Mouse (Mus musculus): ENCODE measurements around the gene Med12l.

Gene Med12l

GRCm38 (mm10) chr3:59191674-59192073 lies 186.0 kb downstream of the Med12l start:
- DNase-seq (ENCODE audit: low read depth): no peak

- DNase-seq (ENCODE audit: low read depth): no peak
Measured at GRCm38 (mm10) chr3:59194099-59194498, 188.5 kb downstream of the Med12l start.

- no peak for DNase-seq (ENCODE audit: low read depth)
Measured at GRCm38 (mm10) chr3:59194938-59195337, 189.3 kb downstream of the Med12l start, which contains the start of gene Gpr87. Gene Gpr87 (minus strand): TSS chr3:59195104.

GRCm38 (mm10) chr3:59197329-59197948 lies 191.8 kb downstream of the Med12l start:
- no peak for DNase-seq (ENCODE audit: low read depth)

- no peak for DNase-seq (ENCODE audit: low read depth)
Measured at GRCm38 (mm10) chr3:59203802-59204520, 198.3 kb downstream of the Med12l start.

GRCm38 (mm10) chr3:59204719-59205503 lies 199.3 kb downstream of the Med12l start:
- DNase-seq (ENCODE audit: low read depth): no peak

- DNase-seq (ENCODE audit: low read depth): no peak
Measured at GRCm38 (mm10) chr3:59205941-59206340, 200.3 kb downstream of the Med12l start.

- DNase-seq (ENCODE audit: low read depth): peak; percentile 44
Measured at GRCm38 (mm10) chr3:59208650-59209548, 203.3 kb downstream of the Med12l start.

GRCm38 (mm10) chr3:59210089-59210488 lies 204.5 kb downstream of the Med12l start:
- DNase-seq (ENCODE audit: low read depth): no peak

GRCm38 (mm10) chr3:59210727-59211126 lies 205.1 kb downstream of the Med12l start, which contains the start of gene P2ry13:
Gene P2ry13 (minus strand): TSS chr3:59210882.
- no peak for DNase-seq (ENCODE audit: low read depth)

- no peak for DNase-seq (ENCODE audit: low read depth)
Measured at GRCm38 (mm10) chr3:59211784-59212183, 206.2 kb downstream of the Med12l start.

- no peak for DNase-seq (ENCODE audit: low read depth)
Measured at GRCm38 (mm10) chr3:59212404-59212803, 206.8 kb downstream of the Med12l start.

GRCm38 (mm10) chr3:59217211-59217610 lies 211.6 kb downstream of the Med12l start:
- DNase-seq (ENCODE audit: low read depth): no peak

- no peak for DNase-seq (ENCODE audit: low read depth)
Measured at GRCm38 (mm10) chr3:59219326-59219725, 213.7 kb downstream of the Med12l start.

GRCm38 (mm10) chr3:59222303-59222702 lies 216.7 kb downstream of the Med12l start:
- DNase-seq (ENCODE audit: low read depth): no peak

GRCm38 (mm10) chr3:59225411-59225810 lies 219.8 kb downstream of the Med12l start:
- no peak for DNase-seq (ENCODE audit: low read depth)

- DNase-seq (ENCODE audit: low read depth): no peak
Measured at GRCm38 (mm10) chr3:59227696-59228095, 222.1 kb downstream of the Med12l start.

- DNase-seq (ENCODE audit: low read depth): no peak
Measured at GRCm38 (mm10) chr3:59228730-59229551, 223.3 kb downstream of the Med12l start.

GRCm38 (mm10) chr3:59230912-59231311 lies 225.3 kb downstream of the Med12l start:
- no peak for DNase-seq (ENCODE audit: low read depth)

GRCm38 (mm10) chr3:59234878-59235277 lies 229.3 kb downstream of the Med12l start:
- DNase-seq (ENCODE audit: low read depth): no peak

- no peak for DNase-seq (ENCODE audit: low read depth)
Measured at GRCm38 (mm10) chr3:59243384-59243783, 237.8 kb downstream of the Med12l start.
